Mouse (Mus musculus): ENCODE data around the gene Mgl2. TPM values are rescaled to one million over a fixed set of nuclear protein-coding genes. Genes with fewer than 3 reads are reported as not detected.

Gene Mgl2
- total RNA-seq, 1 experiment: 1.8 TPM

GRCm38 (mm10) chr11:70172298-70172697 lies 42.2 kb downstream of the Mgl2 start:
- no peaks in the 10 kb centered on the region for H3K36me3 ChIP-seq (ENCODE audit: control insufficient read depth, insufficient read depth, low read length, poor library complexity, severe bottlenecking)
- in situ Hi-C loops (cut with MboI; ENCODE audit: low sequenced_read_pairs in 2 of 2, unreplicated experiment in 2 of 2): loop anchor here in 1 of 2 experiments (10.0 kb wide), 1 partner anchor 117 kb away; the partner anchor contains the start of gene Asgr1
- peak; percentile 56 for DNase-seq (ENCODE audit: low read depth, low spot score)

GRCm38 (mm10) chr11:70174491-70174890 lies 44.4 kb downstream of the Mgl2 start:
- no peak for TF ChIP-seq CHD2 (IDR thresholded peaks at IDR 0.05; ENCODE audit: low read depth, low read length)
- no peak for TF ChIP-seq ZNF384 (IDR thresholded peaks at IDR 0.05; ENCODE audit: low read depth, low read length)
- TF ChIP-seq ZC3H11A (IDR thresholded peaks at IDR 0.05; ENCODE audit: borderline replicate concordance, low read depth, low read length): no peak

More at GRCm38 (mm10) chr11:70172298-70172697, 42.2 kb downstream of the Mgl2 start:
- Histone ChIP-seq H3K4me3 (ENCODE audit: insufficient read depth in 1 of 2, low read depth in 1 of 2, low read length in 2 of 2, poor library complexity in 1 of 2, severe bottlenecking in 1 of 2) (no peak overlapping the region), H3K9ac (ENCODE audit: insufficient read depth, low read depth, low read length, poor library complexity, severe bottlenecking) (no peak overlapping the region), H3K4me1 (ENCODE audit: control insufficient read depth in 2 of 2, insufficient read depth in 2 of 2, low read length in 2 of 2, poor library complexity in 1 of 2) (no peaks in the 10 kb centered on the region), H3K27ac (ENCODE audit: insufficient read depth, low read depth, low read length, poor library complexity, severe bottlenecking) (no peak overlapping the region), H3K9me3 (ENCODE audit: control insufficient read depth, insufficient read depth, low read depth, low read length) (no peaks in the 10 kb centered on the region; the same call in 1 of the 2 replicates)
- no peak for TF ChIP-seq HCFC1 (IDR thresholded peaks at IDR 0.05; ENCODE audit: borderline replicate concordance, insufficient read depth, low read length)
- no peak for TF ChIP-seq ZC3H11A (IDR thresholded peaks at IDR 0.05; ENCODE audit: borderline replicate concordance, low read depth, low read length)

GRCm38 (mm10) chr11:70177647-70178046 lies 47.5 kb downstream of the Mgl2 start:
- Histone ChIP-seq H3K4me1 (ENCODE audit: control insufficient read depth in 2 of 2, insufficient read depth in 2 of 2, low read length in 2 of 2, poor library complexity in 1 of 2) (no peaks in the 10 kb centered on the region; a peak in 1 of 4 replicates), H3K9me3 (ENCODE audit: control insufficient read depth, insufficient read depth, low read depth, low read length) (no peaks in the 10 kb centered on the region; the same call in 1 of the 2 replicates), H3K9ac (ENCODE audit: insufficient read depth, low read depth, low read length, poor library complexity, severe bottlenecking) (no peak overlapping the region), H3K4me3 (ENCODE audit: insufficient read depth in 1 of 2, low read depth in 1 of 2, low read length in 2 of 2, poor library complexity in 1 of 2, severe bottlenecking in 1 of 2) (no peak overlapping the region), H3K36me3 (ENCODE audit: control insufficient read depth, insufficient read depth, low read length, poor library complexity, severe bottlenecking) (no peaks in the 10 kb centered on the region), H3K27ac (ENCODE audit: insufficient read depth, low read depth, low read length, poor library complexity, severe bottlenecking) (no peak overlapping the region)
- TF ChIP-seq CHD2 (IDR thresholded peaks at IDR 0.05; ENCODE audit: low read depth, low read length): no peak
- 0 out of 2 replicates have a peak, but pooled peaks have one; percentile 23 for TF ChIP-seq ZC3H11A (IDR thresholded peaks at IDR 0.05; ENCODE audit: borderline replicate concordance, low read depth, low read length)
- TF ChIP-seq MAFK (IDR thresholded peaks at IDR 0.05; ENCODE audit: insufficient read depth, low read depth, low read length): no peak
- TF ChIP-seq ZNF384 (IDR thresholded peaks at IDR 0.05; ENCODE audit: low read depth, low read length): no peak
- peak; percentile 31 for DNase-seq (ENCODE audit: low read depth, low spot score)
- in situ Hi-C loops (cut with MboI; ENCODE audit: low sequenced_read_pairs in 2 of 2, unreplicated experiment in 2 of 2): loop anchor here in 1 of 2 experiments (10.0 kb wide), 1 partner anchor 123 kb away; the partner anchor contains the start of gene Asgr1

More at GRCm38 (mm10) chr11:70174491-70174890, 44.4 kb downstream of the Mgl2 start:
- no peaks in the 10 kb centered on the region for H3K36me3 ChIP-seq (ENCODE audit: control insufficient read depth, insufficient read depth, low read length, poor library complexity, severe bottlenecking)
- H3K27ac ChIP-seq (ENCODE audit: insufficient read depth, low read depth, low read length, poor library complexity, severe bottlenecking): no peak overlapping the region
- no peaks in the 10 kb centered on the region; a peak in 1 of 4 replicates for H3K4me1 ChIP-seq (ENCODE audit: control insufficient read depth in 2 of 2, insufficient read depth in 2 of 2, low read length in 2 of 2, poor library complexity in 1 of 2)
- H3K9ac ChIP-seq (ENCODE audit: insufficient read depth, low read depth, low read length, poor library complexity, severe bottlenecking): no peak overlapping the region
- in situ Hi-C loops (cut with MboI; ENCODE audit: low sequenced_read_pairs in 2 of 2, unreplicated experiment in 2 of 2): loop anchor here in 1 of 2 experiments (10.0 kb wide), 1 partner anchor 120 kb away; the partner anchor contains the start of gene Asgr1
- DNase-seq (ENCODE audit: low read depth, low spot score): no peak
- H3K4me3 ChIP-seq (ENCODE audit: insufficient read depth in 1 of 2, low read depth in 1 of 2, low read length in 2 of 2, poor library complexity in 1 of 2, severe bottlenecking in 1 of 2): no peak overlapping the region
- H3K9me3 ChIP-seq (ENCODE audit: control insufficient read depth, insufficient read depth, low read depth, low read length): no peaks in the 10 kb centered on the region; the same call in 1 of the 2 replicates

- H3K36me3 ChIP-seq (ENCODE audit: control insufficient read depth, insufficient read depth, low read length, poor library complexity, severe bottlenecking): no peaks in the 10 kb centered on the region
- in situ Hi-C loops (cut with MboI; ENCODE audit: low sequenced_read_pairs in 2 of 2, unreplicated experiment in 2 of 2): loop anchor here in 1 of 2 experiments (10.0 kb wide), 1 partner anchor 124 kb away; the partner anchor contains the start of gene Asgr1
- no peak for TF ChIP-seq ZC3H11A (IDR thresholded peaks at IDR 0.05; ENCODE audit: borderline replicate concordance, low read depth, low read length)
- TF ChIP-seq MAFK (IDR thresholded peaks at IDR 0.05; ENCODE audit: insufficient read depth, low read depth, low read length): no peak
- no peak for TF ChIP-seq CHD2 (IDR thresholded peaks at IDR 0.05; ENCODE audit: low read depth, low read length)
- TF ChIP-seq ZNF384 (IDR thresholded peaks at IDR 0.05; ENCODE audit: low read depth, low read length): no peak
- TF ChIP-seq HCFC1 (IDR thresholded peaks at IDR 0.05; ENCODE audit: borderline replicate concordance, insufficient read depth, low read length): no peak
- H3K9me3 ChIP-seq (ENCODE audit: control insufficient read depth, insufficient read depth, low read depth, low read length): no peaks in the 10 kb centered on the region; the same call in 1 of the 2 replicates
- H3K27ac ChIP-seq (ENCODE audit: insufficient read depth, low read depth, low read length, poor library complexity, severe bottlenecking): no peak overlapping the region
- DNase-seq (ENCODE audit: low read depth, low spot score): no peak
- H3K4me1 ChIP-seq (ENCODE audit: control insufficient read depth in 2 of 2, insufficient read depth in 2 of 2, low read length in 2 of 2, poor library complexity in 1 of 2): no peaks in the 10 kb centered on the region; a peak in 1 of 4 replicates
- H3K4me3 ChIP-seq (ENCODE audit: insufficient read depth in 1 of 2, low read depth in 1 of 2, low read length in 2 of 2, poor library complexity in 1 of 2, severe bottlenecking in 1 of 2): no peak overlapping the region
- no peak overlapping the region for H3K9ac ChIP-seq (ENCODE audit: insufficient read depth, low read depth, low read length, poor library complexity, severe bottlenecking)
These were observed 48.2 kb downstream of the Mgl2 start for GRCm38 (mm10) chr11:70178311-70178710.
